In genomic region chr5:139809397-139809796, GRCm38 (mm10) we compare ENCODE assay signal across 2 mouse cellular contexts.
A peak's percentile ranks its signal among the peaks of the same experiment; 100 is the strongest.
TF ChIP-seq lines count a peak whose summit lies in the region.

No protein-coding gene starts in this region.

TF ChIP-seq in CH12.LX, 34 proteins besides CTCF, POLR2A, EP300 and RAD21:
- no peak for TF ChIP-seq MXI1 (IDR thresholded peaks at IDR 0.05; ENCODE audit: low read depth, low read length)

TF ChIP-seq in MEL, 35 proteins besides CTCF, POLR2A, EP300 and RAD21:
- TF ChIP-seq GABPA (IDR thresholded peaks at IDR 0.05; ENCODE audit: low read depth, low read length) (no peak), BHLHE40 (IDR thresholded peaks at IDR 0.05; ENCODE audit: borderline replicate concordance, low read depth, low read length) (0 out of 2 replicates have a peak, but pooled peaks have one; percentile 24), TBP (IDR thresholded peaks at IDR 0.05; ENCODE audit: low read depth, low read length) (no peak), ETS1 (IDR thresholded peaks at IDR 0.05; ENCODE audit: low read depth, low read length) (0 out of 2 replicates have a peak, but pooled peaks have one; percentile 22), MEF2A (IDR thresholded peaks at IDR 0.05; ENCODE audit: extremely low read depth, insufficient replicate concordance, low read depth, low read length, poor library complexity, severe bottlenecking) (no peak), MAX (IDR thresholded peaks at IDR 0.05; ENCODE audit: low read length) (peak; percentile 30; the same call in 1 of the 2 replicates), SMC3 (IDR thresholded peaks at IDR 0.05; ENCODE audit: low read depth, low read length) (peak; percentile 30; the same call in 1 of the 2 replicates), KAT2A (conservative IDR thresholded peaks at IDR 0.05; ENCODE audit: low read depth, low read length) (no peak), NRF1 (IDR thresholded peaks at IDR 0.05; ENCODE audit: insufficient read depth, low read depth, low read length, poor library complexity, severe bottlenecking) (peak; percentile 20; the same call in 1 of the 2 replicates), RCOR1 (IDR thresholded peaks at IDR 0.05; ENCODE audit: low read depth, low read length) (no peak), JUND (IDR thresholded peaks at IDR 0.05; ENCODE audit: low read depth, low read length) (no peak), E2F4 (IDR thresholded peaks at IDR 0.05; ENCODE audit: borderline replicate concordance, low read depth, low read length) (no peak), POLR2AphosphoS2 (IDR thresholded peaks at IDR 0.05; ENCODE audit: low read length) (no peak), NELFE (IDR thresholded peaks at IDR 0.05; ENCODE audit: low read depth, low read length) (no peak)
